Mouse (Mus musculus) CH12.LX (cell line): ENCODE results near the gene Thumpd2.

Experiments used
- ELF1 ChIP-seq: IDR thresholded peaks from 2 replicates; pipeline ENCODE4 v1.6.1; 2014; ENCODE audit warnings: low read depth, mild to moderate bottlenecking, inconsistent platforms, low read length, improper control_type of control experiment
- HCFC1 ChIP-seq: IDR thresholded peaks from 2 replicates; pipeline ENCODE4 v1.6.1; 2012; ENCODE audit warnings: low read depth, mild to moderate bottlenecking, inconsistent platforms, low read length, improper control_type of control experiment
- IRF4 ChIP-seq: IDR thresholded peaks from 2 replicates; pipeline ENCODE4 v1.6.1; 2014; ENCODE audit warnings: low read depth, mild to moderate bottlenecking, inconsistent platforms, low read length, improper control_type of control experiment
- POLR2A ChIP-seq: IDR thresholded peaks from 2 replicates; pipeline ENCODE4 v1.6.1; 2011; ENCODE audit warnings: low read depth, mild to moderate bottlenecking, improper control_type of control experiment, low read length
- POLR2AphosphoS2 ChIP-seq: IDR thresholded peaks from 2 replicates; pipeline ENCODE4 v1.6.1; 2011; ENCODE audit warnings: low read depth, low read length, improper control_type of control experiment
- RAD21 ChIP-seq: IDR thresholded peaks from 2 replicates; pipeline ENCODE4 v1.6.1; 2011; ENCODE audit warnings: low read depth, mild to moderate bottlenecking, low read length, improper control_type of control experiment, moderate library complexity
- SIN3A ChIP-seq: IDR thresholded peaks from 2 replicates; pipeline ENCODE4 v1.6.1; 2012; ENCODE audit warnings: low read length, improper control_type of control experiment, inconsistent platforms
- SMC3 ChIP-seq: IDR thresholded peaks from 2 replicates; pipeline ENCODE4 v1.6.1; 2011; ENCODE audit warnings: low read depth, low read length, improper control_type of control experiment
- ZC3H11A ChIP-seq: IDR thresholded peaks from 2 replicates; pipeline ENCODE4 v1.6.1; 2012; ENCODE audit warnings: low read depth, mild to moderate bottlenecking, inconsistent platforms, low read length, improper control_type of control experiment

DNA sequence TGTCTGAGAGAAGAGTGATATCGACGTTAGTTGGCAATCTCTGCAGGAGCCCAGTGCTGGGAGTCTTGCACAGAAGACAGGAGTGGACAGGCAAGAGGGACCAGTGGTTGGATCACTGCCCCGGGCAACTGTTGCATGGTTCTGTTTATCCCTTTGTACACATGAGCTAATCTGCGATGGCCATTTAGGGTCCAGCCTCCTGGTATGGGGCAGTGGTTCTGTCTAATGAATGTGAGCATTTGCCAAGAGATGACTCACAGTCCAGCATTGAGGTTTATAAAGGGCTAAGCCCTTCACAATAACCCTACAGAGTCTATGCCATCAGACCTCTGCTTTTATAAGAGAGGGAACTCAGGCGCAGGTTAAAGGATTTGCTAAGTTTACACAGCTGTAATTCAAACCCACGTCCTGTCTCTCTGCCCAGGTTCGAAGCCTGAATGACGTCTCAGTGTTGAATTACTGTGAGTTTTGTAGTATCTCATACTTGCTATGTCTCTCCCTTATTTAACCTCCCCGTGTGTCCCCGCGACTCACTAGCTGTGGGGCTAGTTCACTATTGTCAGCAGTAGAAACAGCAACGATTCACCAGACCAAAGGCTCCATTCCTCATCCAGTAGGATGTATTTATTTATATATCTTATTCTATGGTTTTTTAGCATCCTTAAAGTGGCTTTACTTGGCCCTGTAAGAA lies 83.0 kb downstream of the Thumpd2 start:
- TF ChIP-seq POLR2A (no peak), ZC3H11A (no peak), POLR2AphosphoS2 (no peak), SMC3 (no peak), HCFC1 (no peak), ELF1 (no peak), IRF4 (no peak), RAD21 (no peak), SIN3A (no peak)
